Comparison of ENCODE assay signal across 12 mouse cellular contexts in genomic region chr12:79840465-79840864, GRCm38 (mm10).
A peak's percentile ranks its signal among the peaks of the same experiment; 100 is the strongest.
DNase-seq lines count a peak whose midpoint lies in the region; ATAC-seq lines count a peak whose summit lies in the region.
"Had no signal": no experiment of that assay in that cellular context is flagged by ENCODE, and none has a peak within 500 bp of the region (broad histone marks: within the 10 kb centered on the region; RNA-seq: fewer than 3 reads in every experiment).

No protein-coding gene starts in this region.

- DNase-seq in CD4-positive, CD25-positive, alpha-beta regulatory T cell, adult 2 months (ENCODE audit: low read depth, low spot score) = peak; percentile 17
- no peak for DNase-seq in heart, postnatal 25 days (ENCODE audit: low spot score)
- DNase-seq in midbrain, embryonic 11.5 days (ENCODE audit: low spot score, missing footprints) = no peak
- no peak for DNase-seq in midbrain, embryonic 14.5 days
- no peak for DNase-seq in Muller cell, postnatal 12 days (ENCODE audit: inconsistent ontology term)
- DNase-seq: cerebellum, adult 8-10 months; right cerebral cortex, postnatal 4 days; thymus, adult 18-20 months had no signal

- H3K27ac ChIP-seq in heart, embryonic 13.5 days (replicated peaks) = peak overlapping the region; percentile 92
- peak overlapping the region; percentile 57; the same call in 1 of the 2 replicates for H3K27ac ChIP-seq in midbrain, embryonic 11.5 days (ENCODE audit: low read depth, low read length)
- no peak overlapping the region for H3K27ac ChIP-seq in midbrain, embryonic 16.5 days (ENCODE audit: low read length)
- 0 out of 2 replicates have a peak overlapping the region, but pooled peaks have one; percentile 3 for H3K27ac ChIP-seq in midbrain, embryonic 14.5 days (replicated peaks; ENCODE audit: low read depth, low read length)

- H3K27me3 ChIP-seq in heart, embryonic 13.5 days (replicated peaks) = no peaks in the 10 kb centered on the region
- H3K27me3 ChIP-seq in midbrain, embryonic 11.5 days (ENCODE audit: control insufficient read depth, insufficient read depth, low read length) = no peaks in the 10 kb centered on the region
- H3K27me3 ChIP-seq in midbrain, embryonic 16.5 days (ENCODE audit: control insufficient read depth, insufficient read depth, low read depth, low read length) = no peaks in the 10 kb centered on the region
- no peaks in the 10 kb centered on the region for H3K27me3 ChIP-seq in midbrain, embryonic 14.5 days (ENCODE audit: control insufficient read depth, insufficient read depth, low read length)
- H3K27me3 ChIP-seq: limb, embryonic 13.5 days had no signal

- no peak for ATAC-seq in CD4-positive, CD25-positive, alpha-beta regulatory T cell, adult 4 months
- ATAC-seq in heart, embryonic 13.5 days (ENCODE audit: extremely low read depth, insufficient number of reproducible peaks, low FRiP score, low TSS enrichment) = no peak
- ATAC-seq in midbrain, embryonic 11.5 days (ENCODE audit: low FRiP score) = no peak
- ATAC-seq in midbrain, embryonic 16.5 days = no peak
- no peak for ATAC-seq in midbrain, embryonic 14.5 days (ENCODE audit: low FRiP score, low TSS enrichment)

- no peak overlapping the region for H3K4me3 ChIP-seq in heart, embryonic 13.5 days
- H3K4me3 ChIP-seq in midbrain, embryonic 11.5 days (ENCODE audit: low read depth, low read length) = no peak overlapping the region
- H3K4me3 ChIP-seq in midbrain, embryonic 16.5 days (ENCODE audit: low read depth, low read length) = no peak overlapping the region
- H3K4me3 ChIP-seq in midbrain, embryonic 14.5 days (replicated peaks; ENCODE audit: low read depth, low read length) = no peak overlapping the region
- H3K4me3 ChIP-seq: limb, embryonic 13.5 days had no signal

- no peaks in the 10 kb centered on the region for H3K36me3 ChIP-seq in heart, embryonic 13.5 days
- H3K36me3 ChIP-seq in midbrain, embryonic 11.5 days (ENCODE audit: control insufficient read depth, insufficient read depth, low read length) = no peaks in the 10 kb centered on the region
- no peaks in the 10 kb centered on the region for H3K36me3 ChIP-seq in midbrain, embryonic 16.5 days (ENCODE audit: control insufficient read depth, insufficient read depth, low read length)
- H3K36me3 ChIP-seq in midbrain, embryonic 14.5 days (ENCODE audit: control insufficient read depth, insufficient read depth, low read length) = no peaks in the 10 kb centered on the region
- H3K36me3 ChIP-seq: limb, embryonic 13.5 days had no signal

- no peaks in the 10 kb centered on the region for H3K9me3 ChIP-seq in heart, embryonic 13.5 days
- no peaks in the 10 kb centered on the region for H3K9me3 ChIP-seq in midbrain, embryonic 11.5 days (ENCODE audit: control insufficient read depth, low read length)
- H3K9me3 ChIP-seq in midbrain, embryonic 16.5 days (replicated peaks; ENCODE audit: control insufficient read depth, low read length, poor library complexity, severe bottlenecking) = no peaks in the 10 kb centered on the region
- no peaks in the 10 kb centered on the region for H3K9me3 ChIP-seq in midbrain, embryonic 14.5 days (ENCODE audit: control insufficient read depth, low read length)
- H3K9me3 ChIP-seq: limb, embryonic 13.5 days had no signal

- WGBS in heart, embryonic 13.5 days = 39% methylated on average over 5 of the region's 5 CpGs
- 59% methylated on average over 5 of the region's 5 CpGs for WGBS in midbrain, embryonic 11.5 days
- 48% methylated on average over 5 of the region's 5 CpGs for WGBS in midbrain, embryonic 16.5 days
- 54% methylated on average over 5 of the region's 5 CpGs for WGBS in midbrain, embryonic 14.5 days

- intact Hi-C loops in heart, postnatal 25 days (cut with DNase I) = loop anchor here (5.0 kb wide), 1 partner anchor 292 kb away; no protein-coding TSS in a partner anchor

- peaks cover 81% of the 10 kb centered on the region for H3K4me1 ChIP-seq in heart, embryonic 13.5 days
- H3K4me1 ChIP-seq in midbrain, embryonic 11.5 days (ENCODE audit: control insufficient read depth, insufficient read depth, low read length) = peaks cover 43% of the 10 kb centered on the region
- H3K4me1 ChIP-seq in midbrain, embryonic 16.5 days (ENCODE audit: control insufficient read depth, insufficient read depth, low read length) = peaks cover 4% of the 10 kb centered on the region; the same call in 1 of the 2 replicates
- peaks cover 34% of the 10 kb centered on the region for H3K4me1 ChIP-seq in midbrain, embryonic 14.5 days (ENCODE audit: control insufficient read depth, insufficient read depth, low read length)

- no peak overlapping the region for H3K4me2 ChIP-seq in heart, embryonic 13.5 days
- no peak overlapping the region for H3K4me2 ChIP-seq in midbrain, embryonic 11.5 days
- no peak overlapping the region for H3K4me2 ChIP-seq in midbrain, embryonic 16.5 days (ENCODE audit: low read length)
- no peak overlapping the region for H3K4me2 ChIP-seq in midbrain, embryonic 14.5 days (ENCODE audit: low read length)
- H3K4me2 ChIP-seq: limb, embryonic 13.5 days had no signal

- peak overlapping the region; percentile 71; the same call in 1 of the 2 replicates for H3K9ac ChIP-seq in heart, embryonic 13.5 days
- no peak overlapping the region for H3K9ac ChIP-seq in midbrain, embryonic 11.5 days (ENCODE audit: low read length)
- H3K9ac ChIP-seq in midbrain, embryonic 16.5 days (ENCODE audit: low read depth, low read length) = no peak overlapping the region
- no peak overlapping the region for H3K9ac ChIP-seq in midbrain, embryonic 14.5 days (replicated peaks; ENCODE audit: low read length)
- H3K9ac ChIP-seq: limb, embryonic 13.5 days had no signal
